Mouse (Mus musculus) embryonic facial prominence, embryonic 10.5 days (tissue): ENCODE measurements around the gene Ank3. TPM values are rescaled to one million over a fixed set of nuclear protein-coding genes. Genes with fewer than 3 reads are reported as not detected.

Experiments
- DNase-seq: peaks from one replicate; pipeline ENCODE4 v3.0.0-alpha.2; 2017; ENCODE audit warnings: low spot score
- H3K27ac ChIP-seq: fragments of 300-500 bp; sonication (generic); replicated peaks from 2 replicates; pipeline ENCODE4 v1.5.1; 2016; ENCODE audit warnings: mild to moderate bottlenecking
- H3K27me3 ChIP-seq: fragments of 300-500 bp; sonication (generic); replicated peaks from 2 replicates; pipeline ENCODE4 v1.6.1; 2016; ENCODE audit warnings: low read depth, mild to moderate bottlenecking; ENCODE audit not compliant: poor library complexity, severe bottlenecking
- H3K36me3 ChIP-seq: fragments of 300-500 bp; sonication (generic); replicated peaks from 2 replicates; pipeline ENCODE4 v1.6.1; 2016; ENCODE audit warnings: mild to moderate bottlenecking, moderate library complexity
- H3K4me1 ChIP-seq: fragments of 300-500 bp; sonication (generic); 2 replicates; pipeline ENCODE4 v1.6.1; 2016
- H3K4me3 ChIP-seq: fragments of 300-500 bp; sonication (generic); 2 replicates; pipeline ENCODE4 v1.5.1; 2016; ENCODE audit warnings: mild to moderate bottlenecking, moderate library complexity
- H3K9me3 ChIP-seq: fragments of 300-500 bp; sonication (generic); 2 replicates; pipeline ENCODE4 v1.6.1; 2016; ENCODE audit warnings: mild to moderate bottlenecking
- WGBS: fragments of 180-500 bp; shearing (Covaris S2); methylation state at CpG from one replicate; pipeline ENCODE4 v1.1.7; 2016; 5-methylcytosine and 5-hydroxymethylcytosine counted together
- polyA plus RNA-seq: library from polyadenylated mRNA; unstranded; fragments of >200 nt; fragmentation: Nextera tagmentation; extraction: Ambion mirVana; gene quantifications from 2 replicates; pipeline ENCODE4 v1.2.1, GENCODE M21; 2016

Gene Ank3
- polyA plus RNA-seq, 1 experiment from 2014 or later: 36.9 TPM

DNA sequence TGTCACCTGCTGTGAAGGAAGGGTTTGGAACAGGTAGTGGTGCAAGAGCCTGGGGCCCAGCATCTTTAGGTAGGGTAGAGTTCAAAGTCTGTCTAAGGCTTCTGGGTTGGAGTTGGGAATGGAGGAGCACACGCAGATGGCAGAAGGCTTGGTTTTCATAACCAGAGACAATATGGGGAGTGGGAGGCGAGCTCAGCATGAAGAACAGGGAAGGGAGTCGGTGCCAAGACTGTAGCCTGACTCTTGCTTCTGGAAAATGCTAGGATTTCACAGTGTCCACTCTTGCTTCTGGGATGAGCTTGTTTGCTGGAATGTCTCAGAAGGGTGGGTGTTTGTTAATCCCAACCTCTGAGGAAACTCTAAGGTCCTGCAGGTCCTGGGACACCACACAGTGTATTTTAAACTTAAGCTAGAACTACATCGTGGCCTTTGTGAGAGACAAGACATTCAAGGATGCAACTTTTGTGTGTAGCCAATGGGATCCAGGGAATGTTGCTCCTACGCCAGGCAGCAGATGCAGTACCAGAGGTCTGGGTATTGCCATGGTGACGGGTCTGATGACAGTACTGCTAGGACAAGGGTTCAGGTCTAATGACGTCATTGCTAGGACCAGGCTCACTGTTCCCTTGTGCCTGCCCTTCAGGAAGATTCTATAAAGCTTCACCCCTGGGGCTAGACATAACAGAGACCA is 222.3 kb downstream of the Ank3 start:
- H3K27ac ChIP-seq: no peak overlapping the region
- DNase-seq: no peak
- H3K36me3 ChIP-seq: no peaks in the 10 kb centered on the region
- H3K4me3 ChIP-seq: no peak overlapping the region
- no peaks in the 10 kb centered on the region for H3K27me3 ChIP-seq
- no peaks in the 10 kb centered on the region for H3K9me3 ChIP-seq
- H3K4me1 ChIP-seq: 0 out of 2 replicates have a peak, but pooled peaks cover 4% of the 10 kb centered on the region
- 84% methylated on average over 7 of the region's 7 CpGs for WGBS

DNA sequence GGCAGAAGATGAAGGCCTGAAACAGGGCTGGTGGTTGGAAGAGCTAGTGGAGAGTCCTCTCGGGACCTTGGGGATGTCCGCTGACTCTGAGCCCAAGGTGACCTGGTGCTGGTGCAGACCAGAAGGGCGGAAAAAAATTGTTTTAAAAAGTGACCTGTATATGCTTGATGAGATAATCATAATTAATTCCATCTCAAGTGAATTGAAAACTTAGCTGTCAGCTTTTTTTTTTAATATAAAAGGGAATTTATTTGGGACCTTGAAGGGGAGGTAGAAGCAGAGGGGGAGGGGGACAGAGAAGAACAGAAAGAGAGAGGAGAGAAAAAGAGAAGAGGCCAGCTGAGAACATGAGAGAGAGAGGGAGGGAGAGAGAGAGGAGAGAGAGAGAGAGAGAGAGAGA is 229.2 kb downstream of the Ank3 start:
- WGBS: 92% methylated on average over 3 of the region's 3 CpGs
- Histone ChIP-seq H3K4me1 (peaks cover 8% of the 10 kb centered on the region), H3K4me3 (no peak overlapping the region), H3K9me3 (no peaks in the 10 kb centered on the region), H3K27ac (no peak overlapping the region), H3K27me3 (no peaks in the 10 kb centered on the region), H3K36me3 (no peaks in the 10 kb centered on the region)
- DNase-seq: no peak

DNA sequence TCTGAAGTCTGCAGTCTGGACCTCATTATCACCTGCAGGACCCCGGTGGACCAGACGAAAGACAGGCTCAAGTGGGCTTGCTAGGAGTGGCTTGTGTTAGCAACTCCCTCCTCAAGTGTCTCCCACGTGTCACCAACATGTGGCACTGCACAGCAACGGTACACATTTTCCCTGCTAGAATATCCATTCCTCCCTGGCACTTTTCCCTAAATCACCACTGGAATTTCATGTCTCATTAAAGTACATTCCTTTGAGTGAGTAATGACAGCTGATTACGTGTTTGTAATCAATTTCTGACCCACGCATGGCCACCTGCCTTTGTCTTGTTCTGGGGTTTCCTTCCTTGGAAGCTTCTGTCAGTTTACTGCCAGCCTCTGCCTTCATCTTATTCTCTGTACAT is 230.2 kb downstream of the Ank3 start:
- Histone ChIP-seq H3K4me3 (no peak overlapping the region), H3K9me3 (no peaks in the 10 kb centered on the region), H3K27ac (no peak overlapping the region), H3K4me1 (peaks cover 8% of the 10 kb centered on the region), H3K27me3 (no peaks in the 10 kb centered on the region), H3K36me3 (no peaks in the 10 kb centered on the region)
- WGBS: 63% methylated on average over 6 of the region's 6 CpGs
- no peak for DNase-seq

DNA sequence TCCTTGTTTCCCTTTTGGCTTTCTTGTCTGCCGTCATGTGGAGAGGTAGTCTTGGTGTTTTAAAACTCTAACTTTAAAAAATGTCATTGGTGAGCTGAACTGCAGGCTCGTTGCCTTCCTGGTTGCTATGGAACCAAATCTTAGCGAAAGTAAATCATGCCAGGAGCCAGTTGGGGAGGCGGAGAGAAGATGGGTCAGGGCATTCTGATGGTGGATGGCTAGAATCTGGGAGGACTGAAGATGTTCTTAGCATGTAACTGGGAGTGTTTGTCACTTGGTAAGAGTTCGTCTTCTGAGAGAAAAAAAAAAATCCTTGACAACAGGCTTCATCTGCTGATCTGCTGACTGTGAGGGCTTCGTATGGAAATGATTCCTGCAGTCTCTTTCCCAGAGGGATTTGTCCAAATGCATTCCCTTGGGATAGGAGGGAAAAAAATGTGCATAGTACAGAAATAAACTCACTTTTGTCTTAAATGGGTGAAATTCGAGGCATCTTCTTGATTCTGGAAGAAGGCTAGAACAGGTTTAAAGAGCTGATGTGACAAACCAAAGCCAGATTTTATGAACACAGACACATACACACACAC is 232.3 kb downstream of the Ank3 start:
- H3K27ac ChIP-seq: no peak overlapping the region
- H3K27me3 ChIP-seq: no peaks in the 10 kb centered on the region
- no peak overlapping the region for H3K4me3 ChIP-seq
- peaks cover 28% of the 10 kb centered on the region for H3K4me1 ChIP-seq
- no peaks in the 10 kb centered on the region for H3K9me3 ChIP-seq
- peak; percentile 7 for DNase-seq
- 63% methylated on average over 7 of the region's 7 CpGs for WGBS
- H3K36me3 ChIP-seq: no peaks in the 10 kb centered on the region

GRCm38 (mm10) chr10:69632885-69633284 is 234.3 kb downstream of the Ank3 start:
- Histone ChIP-seq H3K36me3 (no peaks in the 10 kb centered on the region), H3K9me3 (no peaks in the 10 kb centered on the region), H3K4me3 (no peak overlapping the region), H3K4me1 (peaks cover 35% of the 10 kb centered on the region), H3K27ac (no peak overlapping the region), H3K27me3 (no peaks in the 10 kb centered on the region)
- DNase-seq: no peak
- WGBS: 92% methylated on average over 8 of the region's 8 CpGs

- 89% methylated on average over 5 of the region's 5 CpGs for WGBS
- H3K27ac ChIP-seq: no peak overlapping the region
- peaks cover 31% of the 10 kb centered on the region for H3K4me1 ChIP-seq
Observed at GRCm38 (mm10) chr10:69634891-69635290, 236.3 kb downstream of the Ank3 start.

GRCm38 (mm10) chr10:69635910-69636656 is 237.5 kb downstream of the Ank3 start:
- 65% methylated on average over 11 of the region's 11 CpGs for WGBS
- Histone ChIP-seq H3K4me3 (no peak overlapping the region), H3K27me3 (no peaks in the 10 kb centered on the region), H3K36me3 (peaks cover 3% of the 10 kb centered on the region; the same call in 1 of the 2 replicates), H3K9me3 (no peaks in the 10 kb centered on the region), H3K27ac (no peak overlapping the region), H3K4me1 (peaks cover 27% of the 10 kb centered on the region)
- no peak for DNase-seq

More at GRCm38 (mm10) chr10:69634891-69635290, 236.3 kb downstream of the Ank3 start:
- DNase-seq: no peak
- Histone ChIP-seq H3K27me3 (no peaks in the 10 kb centered on the region), H3K9me3 (no peaks in the 10 kb centered on the region), H3K4me3 (no peak overlapping the region), H3K36me3 (no peaks in the 10 kb centered on the region)

DNA sequence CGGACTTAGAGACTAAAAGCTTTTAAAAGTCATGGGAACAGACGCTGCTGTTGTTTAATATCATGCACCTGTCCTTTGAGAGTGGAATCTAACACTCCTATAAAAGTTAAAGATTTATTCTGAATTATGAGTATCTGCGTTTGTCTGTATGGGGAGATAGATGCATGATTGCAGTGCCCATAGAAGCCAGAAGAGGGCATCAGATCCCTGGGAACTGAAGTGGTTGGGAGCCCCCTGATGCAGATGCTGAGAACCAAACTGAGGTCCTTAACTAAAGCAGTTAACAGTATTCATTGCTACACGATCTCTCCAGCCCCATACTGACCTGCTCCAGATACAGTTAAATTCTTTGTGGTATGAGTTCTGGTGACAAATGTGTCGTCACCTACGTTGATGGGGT is 240.6 kb downstream of the Ank3 start:
- DNase-seq: no peak
- Histone ChIP-seq H3K36me3 (peaks cover 3% of the 10 kb centered on the region; the same call in 1 of the 2 replicates), H3K27ac (no peak overlapping the region), H3K9me3 (no peaks in the 10 kb centered on the region), H3K4me1 (peaks cover 24% of the 10 kb centered on the region), H3K27me3 (no peaks in the 10 kb centered on the region), H3K4me3 (no peak overlapping the region)
- WGBS: 89% methylated on average over 6 of the region's 6 CpGs

DNA sequence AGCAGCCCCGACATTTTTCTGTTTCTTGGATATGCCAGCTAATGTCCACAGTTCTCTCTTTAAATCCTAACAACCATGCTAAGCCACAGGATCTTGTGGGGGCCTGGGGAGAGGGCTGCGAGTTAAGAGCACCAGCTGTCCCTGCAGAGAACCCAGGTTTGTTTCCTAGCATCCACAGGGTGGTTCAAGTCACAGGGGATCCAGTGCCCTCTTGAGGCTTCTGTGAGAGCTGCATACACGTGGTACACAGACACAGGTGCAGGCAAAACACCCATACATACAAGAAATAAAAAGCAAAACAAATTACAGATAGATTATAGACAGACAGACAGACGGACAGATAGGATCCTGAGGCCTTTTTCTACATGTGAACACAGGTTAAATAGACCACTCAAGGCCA is 242.0 kb downstream of the Ank3 start:
- peaks cover 11% of the 10 kb centered on the region for H3K4me1 ChIP-seq
- H3K36me3 ChIP-seq: peaks cover 3% of the 10 kb centered on the region; the same call in 1 of the 2 replicates
- no peak overlapping the region for H3K27ac ChIP-seq
- H3K9me3 ChIP-seq: no peaks in the 10 kb centered on the region
- WGBS: 79% methylated on average over 4 of the region's 4 CpGs
- H3K4me3 ChIP-seq: no peak overlapping the region
- no peak for DNase-seq
- no peaks in the 10 kb centered on the region for H3K27me3 ChIP-seq

- Histone ChIP-seq H3K9me3 (no peaks in the 10 kb centered on the region), H3K27me3 (no peaks in the 10 kb centered on the region), H3K4me1 (peaks cover 13% of the 10 kb centered on the region), H3K27ac (no peak overlapping the region), H3K36me3 (peaks cover 3% of the 10 kb centered on the region; the same call in 1 of the 2 replicates), H3K4me3 (no peak overlapping the region)
- no peak for DNase-seq
- 50% methylated on average over 3 of the region's 3 CpGs for WGBS
Observed at GRCm38 (mm10) chr10:69643481-69643880, 244.9 kb downstream of the Ank3 start.

- Histone ChIP-seq H3K4me3 (no peak overlapping the region), H3K27me3 (no peaks in the 10 kb centered on the region), H3K36me3 (peaks cover 3% of the 10 kb centered on the region; the same call in 1 of the 2 replicates), H3K4me1 (peaks cover 17% of the 10 kb centered on the region), H3K9me3 (no peaks in the 10 kb centered on the region), H3K27ac (no peak overlapping the region)
- DNase-seq: no peak
- 87% methylated on average over 6 of the region's 6 CpGs for WGBS
Observed at GRCm38 (mm10) chr10:69643986-69644385, 245.4 kb downstream of the Ank3 start.

GRCm38 (mm10) chr10:69645311-69645802 is 246.8 kb downstream of the Ank3 start:
- H3K4me3 ChIP-seq: no peak overlapping the region
- 90% methylated on average over 5 of the region's 5 CpGs for WGBS
- H3K36me3 ChIP-seq: peaks cover 3% of the 10 kb centered on the region; the same call in 1 of the 2 replicates
- no peaks in the 10 kb centered on the region for H3K27me3 ChIP-seq
- no peak for DNase-seq
- H3K4me1 ChIP-seq: peaks cover 26% of the 10 kb centered on the region
- no peak overlapping the region for H3K27ac ChIP-seq
- no peaks in the 10 kb centered on the region for H3K9me3 ChIP-seq
